Mouse (Mus musculus) small intestine, adult 2 months (tissue): Measurements from ENCODE around the gene Hivep1. TPM values are rescaled to one million over a fixed set of nuclear protein-coding genes. Genes with fewer than 3 reads are reported as not detected.

Experiments used
- H3K27ac ChIP-seq: fragments of 200-500 bp; 2 replicates; pipeline ENCODE4 v1.5.1; 2012; ENCODE audit warnings: low read depth, low read length, control low read depth, inconsistent platforms; ENCODE audit not compliant: insufficient read depth
- H3K27me3 ChIP-seq: fragments of 200-500 bp; 2 replicates; pipeline ENCODE4 v1.6.1; 2012; ENCODE audit warnings: mild to moderate bottlenecking, moderate library complexity, low read length, inconsistent platforms; ENCODE audit not compliant: control insufficient read depth, insufficient read depth
- H3K36me3 ChIP-seq: fragments of 200-500 bp; 2 replicates; pipeline ENCODE4 v1.6.1; 2012; ENCODE audit warnings: mild to moderate bottlenecking, low read length, control low read depth, inconsistent platforms; ENCODE audit not compliant: control insufficient read depth, insufficient read depth
- H3K4me1 ChIP-seq: fragments of 200-500 bp; 2 replicates; pipeline ENCODE4 v1.6.1; 2012; ENCODE audit warnings: low read length, inconsistent platforms, mixed read lengths; ENCODE audit not compliant: control insufficient read depth, insufficient read depth, insufficient read length
- H3K4me3 ChIP-seq: fragments of 200-500 bp; 2 replicates; pipeline ENCODE4 v1.5.1; 2012; ENCODE audit warnings: low read depth, mild to moderate bottlenecking, control low read depth, inconsistent platforms, low read length, moderate library complexity
- CTCF ChIP-seq: fragments of 200-500 bp; IDR thresholded peaks from 2 replicates; pipeline ENCODE4 v1.5.1; 2012; ENCODE audit warnings: low read depth, mild to moderate bottlenecking, control low read depth, inconsistent platforms, low read length, moderate library complexity, mixed read lengths; ENCODE audit not compliant: insufficient replicate concordance, insufficient read length; ENCODE audit errors: extremely low read depth
- POLR2A ChIP-seq: fragments of 200-500 bp; IDR thresholded peaks from 2 replicates; pipeline ENCODE4 v1.6.1; 2012; ENCODE audit warnings: low read depth, mild to moderate bottlenecking, control low read depth, inconsistent platforms, low read length, moderate library complexity
- WGBS: fragments of 180-500 bp; shearing (Covaris S2); methylation state at CpG from one replicate; pipeline ENCODE4 v1.1.7; 2018; 5-methylcytosine and 5-hydroxymethylcytosine counted together
- polyA plus RNA-seq: library from polyadenylated mRNA; depleted of rRNA; stranded (reverse); fragments of >200 nt; gene quantifications from 2 replicates; pipeline ENCODE4 v1.2.3, GENCODE M21; 2012; rRNA removed

Gene Hivep1
- polyA plus RNA-seq, 1 experiment, result 27.9 TPM

DNA sequence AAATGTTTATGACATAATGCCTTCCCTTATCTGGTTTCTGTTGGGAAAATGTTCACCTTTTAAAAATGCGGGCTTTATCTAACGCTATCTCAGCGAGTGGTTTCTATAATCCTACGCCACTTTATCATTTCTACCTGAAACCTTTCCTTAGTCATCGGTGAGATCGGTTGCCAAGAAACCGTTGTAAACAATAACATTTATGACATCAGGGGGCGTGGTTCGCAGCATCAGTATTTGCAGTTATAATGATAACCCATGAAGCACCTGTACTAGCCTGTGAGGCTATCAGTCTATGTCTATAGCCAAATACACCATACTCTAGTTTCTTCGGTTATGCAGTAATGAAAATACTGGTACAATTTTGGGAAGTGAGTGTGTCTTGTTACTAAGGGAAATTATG, 177.0 kb downstream of the Hivep1 start:
- no peak for TF ChIP-seq CTCF
- no peak for TF ChIP-seq POLR2A
- H3K4me3 ChIP-seq, result no peak overlapping the region
- H3K27ac ChIP-seq, result no peak overlapping the region
- H3K4me1 ChIP-seq, result peaks cover 10% of the 10 kb centered on the region; the same call in 1 of the 2 replicates
- H3K36me3 ChIP-seq, result no peaks in the 10 kb centered on the region
- 27% methylated on average over 10 of the region's 10 CpGs for WGBS
- no peaks in the 10 kb centered on the region for H3K27me3 ChIP-seq

GRCm38 (mm10) chr13:42233741-42234419, 182.1 kb downstream of the Hivep1 start:
- H3K4me3 ChIP-seq, result no peak overlapping the region
- peaks cover 12% of the 10 kb centered on the region; the same call in 1 of the 2 replicates for H3K4me1 ChIP-seq
- H3K27me3 ChIP-seq, result no peaks in the 10 kb centered on the region
- no peak for TF ChIP-seq POLR2A
- no peak for TF ChIP-seq CTCF
- H3K27ac ChIP-seq, result no peak overlapping the region
- H3K36me3 ChIP-seq, result no peaks in the 10 kb centered on the region
- WGBS, result 25% methylated on average over 9 of the region's 9 CpGs

DNA sequence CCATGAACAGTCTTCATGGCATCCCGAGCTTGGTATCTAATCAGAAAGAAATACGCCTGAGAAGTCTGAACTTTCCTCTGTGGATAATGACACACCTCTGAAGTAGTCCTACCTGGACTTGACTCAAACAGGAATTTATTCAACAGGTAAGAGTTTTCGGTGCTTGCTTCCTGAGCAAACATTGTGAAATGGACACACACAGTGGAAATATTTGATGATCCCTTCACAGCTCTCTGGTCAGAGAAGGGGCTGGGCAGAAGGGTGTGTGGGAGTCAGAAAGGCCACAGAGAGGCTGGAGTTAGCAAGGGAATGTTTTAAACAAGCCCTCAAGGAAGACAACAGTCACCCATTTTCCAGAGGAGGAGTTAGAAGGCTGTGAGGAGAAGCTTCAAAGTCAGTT, 186.7 kb downstream of the Hivep1 start:
- WGBS, result 35% methylated on average over 3 of the region's 3 CpGs
- Histone ChIP-seq H3K4me3 (no peak overlapping the region), H3K4me1 (peaks cover 9% of the 10 kb centered on the region; the same call in 1 of the 2 replicates), H3K27me3 (no peaks in the 10 kb centered on the region), H3K36me3 (no peaks in the 10 kb centered on the region), H3K27ac (no peak overlapping the region)
- no peak for TF ChIP-seq POLR2A

- Histone ChIP-seq H3K27ac (no peak overlapping the region), H3K27me3 (no peaks in the 10 kb centered on the region), H3K4me3 (no peak overlapping the region), H3K4me1 (peaks cover 2% of the 10 kb centered on the region; the same call in 1 of the 2 replicates), H3K36me3 (no peaks in the 10 kb centered on the region)
- TF ChIP-seq POLR2A (no peak), CTCF (no peak)
- WGBS, result 60% methylated on average over 3 of the region's 3 CpGs
Measured at GRCm38 (mm10) chr13:42242131-42242530, 190.3 kb downstream of the Hivep1 start.

Other genes starting within 250 kb of the Hivep1 start
- 48.1 and 76.9 TPM in 2 replicates for gene Adtrp, start 204.3 kb upstream of the Hivep1 start, polyA plus RNA-seq
- gene Edn1, start 249.5 kb downstream of the Hivep1 start, polyA plus RNA-seq, result 0.48 and 2.4 TPM in 2 replicates